Mouse (Mus musculus) heart, embryonic 14.5 days (tissue): ENCODE data around the gene Borcs8. TPM values are rescaled to one million over a fixed set of nuclear protein-coding genes. Genes with fewer than 3 reads are reported as not detected.
A peak's percentile ranks its signal among the peaks of the same experiment; 100 is the strongest.

Source experiments
- ATAC-seq: fragments of 200-750 bp; cut with Nextera tagmentation; 2 replicates; pipeline ENCODE4 v1.8.0; 2017; ENCODE audit warnings: low read depth, moderate TSS enrichment; ENCODE audit not compliant: insufficient number of reproducible peaks, insufficient read depth, low FRiP score
- H3K27ac ChIP-seq, 2 experiments: fragments of 200-500 bp in 1 of 2; fragments of 300-500 bp in 1 of 2; sonication (generic) in 1 of 2; replicated peaks in 1 of 2; 2 replicates each; pipeline ENCODE4 v1.5.1; 2012 to 2014; ENCODE audit warnings: low read depth in 2 of 2, low read length in 2 of 2, control low read depth in 1 of 2, mild to moderate bottlenecking in 1 of 2, mixed read lengths in 1 of 2; ENCODE audit not compliant: control insufficient read depth in 1 of 2, insufficient read depth in 1 of 2
- H3K27me3 ChIP-seq: fragments of 300-500 bp; sonication (generic); 2 replicates; pipeline ENCODE4 v1.6.1; 2014; ENCODE audit warnings: mild to moderate bottlenecking, low read length, control low read depth; ENCODE audit not compliant: control insufficient read depth, insufficient read depth
- H3K36me3 ChIP-seq: fragments of 300-500 bp; sonication (generic); 2 replicates; pipeline ENCODE4 v1.6.1; 2014; ENCODE audit warnings: mild to moderate bottlenecking, control low read depth, low read length, mixed read lengths; ENCODE audit not compliant: control insufficient read depth, insufficient read depth
- H3K4me1 ChIP-seq, 2 experiments: fragments of 200-500 bp in 1 of 2; fragments of 300-500 bp in 1 of 2; sonication (generic) in 1 of 2; 2 replicates each; pipeline ENCODE4 v1.6.1; 2012 to 2014; ENCODE audit warnings: low read length in 2 of 2, control low read depth in 1 of 2, mixed read lengths in 1 of 2; ENCODE audit not compliant: control insufficient read depth in 2 of 2, insufficient read depth in 2 of 2
- H3K4me2 ChIP-seq: fragments of 300-500 bp; sonication (generic); 2 replicates; pipeline ENCODE4 v1.6.1; 2014; ENCODE audit warnings: mild to moderate bottlenecking, low read length
- H3K4me3 ChIP-seq, 2 experiments: fragments of 200-500 bp in 1 of 2; fragments of 300-500 bp in 1 of 2; sonication (generic) in 1 of 2; 2 replicates each; pipeline ENCODE4 v1.5.1; 2012 to 2014; ENCODE audit warnings: low read length in 2 of 2, mild to moderate bottlenecking in 2 of 2, control low read depth in 1 of 2, low read depth in 1 of 2, moderate library complexity in 1 of 2; ENCODE audit not compliant: control insufficient read depth in 1 of 2, insufficient read depth in 1 of 2
- H3K9ac ChIP-seq: fragments of 300-500 bp; sonication (generic); 2 replicates; pipeline ENCODE4 v1.6.1; 2014; ENCODE audit warnings: mild to moderate bottlenecking, low read length
- H3K9me3 ChIP-seq: fragments of 300-500 bp; sonication (generic); 2 replicates; pipeline ENCODE4 v1.6.1; 2016; ENCODE audit warnings: low read length, control low read depth; ENCODE audit not compliant: control insufficient read depth
- WGBS: fragments of 180-500 bp; shearing (Covaris S2); extraction: QIAGEN DNeasy Blood & Tissue Kit; methylation state at CpG from one replicate; pipeline ENCODE4 v1.1.7; 2014; 5-methylcytosine and 5-hydroxymethylcytosine counted together
- polyA plus RNA-seq: library from polyadenylated mRNA; unstranded; fragments of >200 nt; fragmentation: Nextera tagmentation; extraction: Ambion mirVana; gene quantifications from 2 replicates; pipeline ENCODE4 v1.2.1, GENCODE M21; 2014

Gene Borcs8
- 46.7 and 50.3 TPM in 2 replicates for polyA plus RNA-seq

GRCm38 (mm10) chr8:70139026-70139857 lies at the start of gene Borcs8, which contains the start of the genes Rfxank and Mef2b:
Gene Borcs8 (plus strand): TSS chr8:70139499.
Gene Rfxank (minus strand): TSS chr8:70139154.
Gene Mef2b (plus strand): TSS chr8:70139711.
- peak; percentile 97 for ATAC-seq
- WGBS = under 1% methylated on average over 46 of the region's 46 CpGs
- H3K9ac ChIP-seq = peak within 1 kb of the TSS; percentile 84
- no peaks in the 10 kb centered on the region for H3K9me3 ChIP-seq
- H3K36me3 ChIP-seq = peaks cover 53% of the 10 kb centered on the region
- peak within 1 kb of the TSS; percentile 76 to 97 for H3K4me3 ChIP-seq
- H3K4me1 ChIP-seq = peaks cover 13 to 23% of the 10 kb centered on the region in 2 experiments
- no peaks in the 10 kb centered on the region for H3K27me3 ChIP-seq
- H3K4me2 ChIP-seq = peak within 1 kb of the TSS; percentile 81
- H3K27ac ChIP-seq = peak within 1 kb of the TSS; percentile 81 to 83

GRCm38 (mm10) chr8:70092786-70093185 lies 46.5 kb upstream of the Borcs8 start:
- H3K27ac ChIP-seq = no peak overlapping the region
- no peak overlapping the region for H3K4me2 ChIP-seq
- no peak for ATAC-seq
- 51% methylated on average over 8 of the region's 8 CpGs for WGBS
- H3K9ac ChIP-seq = no peak overlapping the region
- no peaks in the 10 kb centered on the region for H3K9me3 ChIP-seq
- H3K4me1 ChIP-seq = no peaks in the 10 kb centered on the region; a peak in 1 of 4 replicates
- H3K36me3 ChIP-seq = no peaks in the 10 kb centered on the region
- H3K4me3 ChIP-seq = no peak overlapping the region
- H3K27me3 ChIP-seq = peaks cover 59% of the 10 kb centered on the region

GRCm38 (mm10) chr8:70099276-70099675 lies 40.0 kb upstream of the Borcs8 start:
- WGBS = 70% methylated on average over 8 of the region's 8 CpGs
- Histone ChIP-seq H3K27me3 (peaks cover 6% of the 10 kb centered on the region; the same call in 1 of the 2 replicates), H3K36me3 (no peaks in the 10 kb centered on the region), H3K4me2 (no peak overlapping the region), H3K9ac (no peak overlapping the region), H3K4me3 (no peak overlapping the region), H3K9me3 (no peaks in the 10 kb centered on the region), H3K27ac (no peak overlapping the region), H3K4me1 (no peaks in the 10 kb centered on the region)
- ATAC-seq = no peak

- Histone ChIP-seq H3K9ac (no peak overlapping the region), H3K27me3 (0 out of 2 replicates have a peak, but pooled peaks cover 4% of the 10 kb centered on the region), H3K9me3 (no peaks in the 10 kb centered on the region), H3K27ac (no peak overlapping the region), H3K4me3 (no peak overlapping the region), H3K36me3 (no peaks in the 10 kb centered on the region), H3K4me1 (no peaks in the 10 kb centered on the region), H3K4me2 (no peak overlapping the region)
- ATAC-seq = no peak
- 82% methylated on average over 8 of the region's 8 CpGs for WGBS
These were observed 39.1 kb upstream of the Borcs8 start for GRCm38 (mm10) chr8:70100241-70100640.

GRCm38 (mm10) chr8:70104506-70104905 lies 34.8 kb upstream of the Borcs8 start:
- ATAC-seq = peak; percentile 55; the same call in 1 of the 2 replicates

GRCm38 (mm10) chr8:70104922-70105321 lies 34.4 kb upstream of the Borcs8 start:
- no peak for ATAC-seq
- Histone ChIP-seq H3K9me3 (no peaks in the 10 kb centered on the region), H3K27me3 (peaks cover 27% of the 10 kb centered on the region), H3K36me3 (no peaks in the 10 kb centered on the region), H3K4me1 (no peaks in the 10 kb centered on the region), H3K4me3 (no peak overlapping the region), H3K9ac (no peak overlapping the region), H3K4me2 (no peak overlapping the region), H3K27ac (no peak overlapping the region)
- WGBS = 71% methylated on average over 7 of the region's 7 CpGs

More at GRCm38 (mm10) chr8:70104506-70104905, 34.8 kb upstream of the Borcs8 start:
- no peak overlapping the region for H3K9ac ChIP-seq
- H3K27ac ChIP-seq = no peak overlapping the region
- 9% methylated on average over 6 of the region's 6 CpGs for WGBS
- H3K36me3 ChIP-seq = no peaks in the 10 kb centered on the region
- H3K9me3 ChIP-seq = no peaks in the 10 kb centered on the region
- H3K4me3 ChIP-seq = no peak overlapping the region
- no peak overlapping the region for H3K4me2 ChIP-seq
- H3K4me1 ChIP-seq = no peaks in the 10 kb centered on the region
- peaks cover 23% of the 10 kb centered on the region for H3K27me3 ChIP-seq

GRCm38 (mm10) chr8:70110451-70110850 lies 28.8 kb upstream of the Borcs8 start:
- no peaks in the 10 kb centered on the region for H3K36me3 ChIP-seq
- H3K4me1 ChIP-seq = no peaks in the 10 kb centered on the region
- 76% methylated on average over 2 of the region's 2 CpGs for WGBS
- no peak overlapping the region for H3K4me3 ChIP-seq
- H3K27ac ChIP-seq = no peak overlapping the region
- H3K27me3 ChIP-seq = peaks cover 82% of the 10 kb centered on the region
- no peaks in the 10 kb centered on the region for H3K9me3 ChIP-seq
- ATAC-seq = no peak
- H3K9ac ChIP-seq = no peak overlapping the region
- H3K4me2 ChIP-seq = no peak overlapping the region
